Mouse (Mus musculus) retina, adult 2 months (tissue): ENCODE results near the gene Fam180a.

Experiments
- DNase-seq: peaks from one replicate; pipeline ENCODE4 v3.0.0-alpha.2; 2012; ENCODE audit warnings: low read depth, low spot score

The Fam180a gene

GRCm38 (mm10) chr6:35265580-35266278, 60.2 kb downstream of the Fam180a start:
- no peak for DNase-seq
